Mouse (Mus musculus): ENCODE data around the gene Kcnd1.

Gene Kcnd1

DNA sequence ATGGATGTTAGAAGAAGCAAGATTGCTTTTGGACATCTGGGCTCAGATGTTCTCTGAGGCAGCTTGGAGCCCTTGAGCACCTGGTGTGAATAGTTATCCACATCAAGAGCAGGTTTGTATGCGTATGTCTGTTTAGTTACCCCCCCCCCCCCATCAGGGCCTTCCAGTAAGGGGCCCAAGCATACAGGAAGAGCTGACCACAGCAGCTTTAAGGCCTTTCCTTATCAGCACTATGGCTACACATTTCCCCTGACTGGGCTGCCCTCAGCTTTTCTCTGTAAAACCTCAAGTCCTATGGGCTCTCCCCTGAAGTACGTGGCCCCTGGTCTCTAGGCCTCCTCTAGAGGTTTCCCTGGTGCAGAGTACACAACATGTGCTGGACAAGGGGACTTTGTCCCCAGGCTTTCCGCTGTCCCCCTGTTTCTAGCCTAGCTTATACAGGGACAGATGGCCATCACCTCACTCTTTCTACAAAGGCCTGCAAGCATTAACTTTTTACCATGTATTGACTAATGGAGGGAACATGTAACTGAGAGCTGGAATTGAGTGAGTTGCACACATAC, 37.2 kb downstream of the Kcnd1 start:
- no peak for DNase-seq

DNA sequence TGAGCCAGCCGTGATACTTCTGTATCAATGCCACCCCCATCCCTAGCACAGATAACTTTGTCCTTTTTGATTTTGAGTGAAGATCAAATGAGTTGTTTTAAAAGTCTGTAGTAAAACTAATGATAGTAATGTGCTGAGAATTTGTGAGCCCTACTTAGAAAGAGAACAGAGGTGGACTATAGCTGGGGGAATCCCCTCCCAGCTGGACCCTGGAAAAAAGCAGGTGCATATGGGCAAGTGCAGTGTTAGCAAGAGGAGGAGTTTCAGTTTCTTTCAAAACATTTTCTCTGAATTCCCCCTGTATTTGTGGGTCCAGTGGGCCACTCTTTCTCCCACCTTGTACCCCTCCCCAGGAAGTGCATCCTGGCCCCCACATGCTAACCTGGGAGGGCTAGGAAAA, 41.1 kb downstream of the Kcnd1 start:
- no peak for DNase-seq

DNA sequence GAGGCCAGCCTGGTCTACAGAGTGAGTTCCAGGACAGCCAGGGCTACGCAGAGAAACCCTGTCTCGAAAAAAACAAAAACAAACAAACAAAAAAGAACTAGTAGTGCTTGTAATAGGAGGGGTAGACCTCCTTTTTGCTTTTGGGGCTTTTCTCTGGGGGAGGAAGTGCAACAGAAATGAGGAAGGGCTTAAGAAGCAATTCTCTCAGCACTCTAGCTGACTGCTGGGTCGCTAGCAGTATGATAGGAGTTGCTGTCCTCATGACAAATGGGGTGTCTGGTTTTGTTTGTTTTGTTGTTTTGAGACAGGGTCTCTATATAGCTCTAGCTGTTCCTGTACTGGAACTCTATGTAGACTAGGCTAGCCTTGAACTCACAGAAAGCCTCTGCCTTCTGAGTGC, 42.5 kb downstream of the Kcnd1 start:
- no peak for DNase-seq

DNA sequence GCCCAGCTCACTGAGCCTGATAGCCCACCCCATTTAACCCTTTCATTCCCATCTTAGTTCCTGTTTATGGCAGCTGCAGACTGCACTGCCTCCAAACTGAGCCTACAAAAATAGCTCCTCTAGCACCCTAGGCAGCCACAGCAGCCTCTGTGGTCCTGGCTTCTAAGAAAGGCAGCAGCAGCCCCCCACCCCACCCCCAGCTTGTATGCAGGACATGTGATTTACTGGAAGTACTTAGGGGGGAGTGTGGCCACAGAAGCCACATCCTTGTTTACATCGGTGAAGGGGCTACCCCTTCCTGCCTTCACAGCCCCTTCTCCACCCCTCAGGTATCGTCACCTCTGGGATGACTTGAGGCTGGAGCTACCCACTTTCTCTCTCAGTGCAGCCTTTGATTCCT, 43.3 kb downstream of the Kcnd1 start:
- DNase-seq = no peak

DNA sequence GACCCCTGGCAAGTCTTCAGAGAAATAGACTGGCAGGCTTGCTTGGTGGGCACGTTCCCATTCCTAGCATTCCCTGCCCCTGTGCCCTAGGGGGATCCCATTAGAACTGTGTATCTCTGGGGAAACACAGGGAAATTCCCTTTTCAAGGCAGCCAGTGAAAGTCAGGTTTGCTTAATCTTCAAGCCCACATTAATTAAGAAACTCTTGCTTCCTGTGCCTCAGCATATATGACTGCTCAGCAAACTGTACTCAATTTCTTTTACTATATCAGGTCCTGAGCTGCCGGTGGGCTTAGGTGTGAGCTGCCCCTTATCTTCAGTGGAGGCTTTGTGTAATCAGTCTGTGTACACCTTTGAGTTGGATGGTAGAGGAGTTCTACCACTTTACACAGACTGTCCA, 43.7 kb downstream of the Kcnd1 start:
- DNase-seq = no peak

DNA sequence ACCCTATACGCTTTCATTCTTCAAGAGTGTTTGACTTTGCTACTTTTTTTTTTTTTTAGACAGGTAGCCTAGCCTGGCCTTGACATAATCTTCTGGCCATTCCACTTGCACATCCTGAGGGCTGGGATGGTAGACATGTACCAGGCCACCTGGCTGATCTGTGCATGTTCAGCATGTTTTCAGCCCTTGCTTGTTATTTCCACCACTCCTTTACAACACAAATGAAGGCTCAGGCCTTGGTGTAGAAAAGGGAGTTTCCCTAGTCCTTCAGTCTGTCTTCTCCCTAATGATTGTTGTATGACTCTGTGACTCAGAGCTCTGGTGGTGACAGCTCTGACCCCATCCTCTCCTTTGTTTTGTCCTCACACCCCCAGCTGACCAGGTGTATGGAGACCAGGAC, 45.1 kb downstream of the Kcnd1 start:
- no peak for DNase-seq

DNA sequence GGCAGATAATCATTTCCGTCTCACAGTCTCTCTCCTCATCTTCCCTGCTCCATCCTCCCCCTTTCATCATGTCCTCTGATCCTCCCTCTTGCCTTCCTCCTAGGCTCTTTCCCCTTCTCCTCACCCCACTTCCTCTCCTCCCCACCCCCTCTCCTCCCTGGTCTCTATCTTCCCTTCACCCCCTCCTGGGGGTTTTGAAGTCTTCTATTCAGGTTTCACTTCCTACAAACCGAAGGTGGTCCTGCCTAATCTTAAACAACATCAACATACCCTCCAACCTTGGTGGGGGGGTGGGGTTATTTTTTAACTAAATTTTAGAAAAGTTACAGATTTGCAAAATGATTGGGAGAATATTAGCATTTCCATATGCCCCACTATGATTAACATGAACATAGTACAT, 46.4 kb downstream of the Kcnd1 start:
- no peak for DNase-seq

DNA sequence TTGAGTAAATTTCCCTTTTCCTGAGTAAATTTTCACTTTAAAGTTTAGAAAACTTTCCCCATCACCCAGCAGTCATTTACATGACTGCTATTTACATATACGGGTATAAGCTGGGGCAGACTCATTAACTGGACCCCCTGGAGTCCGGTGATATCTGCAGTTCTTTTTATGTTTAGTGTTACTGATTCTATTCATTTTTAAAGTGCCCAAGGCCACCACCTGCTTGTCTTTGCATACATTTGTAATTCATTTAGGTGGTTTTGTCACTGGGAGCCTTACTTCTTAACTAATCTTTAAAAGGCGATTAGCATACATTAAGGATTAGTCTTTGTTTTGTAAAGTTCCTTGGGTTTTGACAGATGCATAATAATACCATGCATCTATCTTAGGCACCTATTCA, 47.7 kb downstream of the Kcnd1 start:
- DNase-seq = no peak

DNA sequence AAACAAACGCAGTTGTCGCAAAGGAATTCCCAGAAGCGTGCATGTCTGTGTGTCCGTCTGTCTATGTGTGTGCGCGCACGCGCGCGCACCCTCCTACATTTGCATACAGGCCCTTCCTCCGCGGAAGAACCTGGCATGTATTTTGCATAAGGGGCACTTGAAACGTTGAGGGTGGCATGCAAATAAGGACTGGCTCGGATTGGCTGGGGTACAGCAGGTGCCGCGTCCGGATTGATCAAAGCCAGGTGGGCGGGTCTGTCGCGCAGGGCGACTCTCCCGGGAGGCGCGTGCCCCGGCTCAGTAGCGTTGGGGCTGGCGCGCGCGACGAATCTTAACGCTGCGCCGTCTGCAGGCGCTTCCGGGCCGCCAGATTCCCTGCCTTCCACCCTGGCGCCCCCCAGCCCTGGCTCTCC, 55.9 kb downstream of the Kcnd1 start, which contains the start of gene Pim2:
Gene Pim2, plus strand, starts transcription at position 256 of the 413 bp plus-strand sequence.
- peak; percentile 78 for DNase-seq

DNA sequence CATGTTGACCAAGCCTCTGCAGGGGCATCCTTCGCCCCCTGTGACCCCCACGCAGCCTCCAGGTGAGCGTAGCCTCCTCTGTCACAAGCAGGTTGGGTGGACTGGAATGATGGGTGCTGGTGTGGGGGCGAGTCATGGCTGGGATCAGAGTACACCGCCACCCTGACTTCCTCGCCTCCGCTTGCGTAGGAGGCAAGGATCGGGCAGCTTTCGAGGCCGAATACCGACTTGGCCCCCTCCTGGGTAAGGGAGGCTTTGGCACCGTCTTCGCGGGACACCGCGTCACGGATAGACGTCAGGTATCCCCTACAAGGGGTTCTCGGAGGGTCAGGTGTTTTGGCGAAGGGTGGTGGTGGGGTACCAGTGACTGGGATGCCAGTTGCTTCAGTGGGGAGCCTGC, 56.4 kb downstream of the Kcnd1 start:
- peak; percentile 27 for DNase-seq

DNA sequence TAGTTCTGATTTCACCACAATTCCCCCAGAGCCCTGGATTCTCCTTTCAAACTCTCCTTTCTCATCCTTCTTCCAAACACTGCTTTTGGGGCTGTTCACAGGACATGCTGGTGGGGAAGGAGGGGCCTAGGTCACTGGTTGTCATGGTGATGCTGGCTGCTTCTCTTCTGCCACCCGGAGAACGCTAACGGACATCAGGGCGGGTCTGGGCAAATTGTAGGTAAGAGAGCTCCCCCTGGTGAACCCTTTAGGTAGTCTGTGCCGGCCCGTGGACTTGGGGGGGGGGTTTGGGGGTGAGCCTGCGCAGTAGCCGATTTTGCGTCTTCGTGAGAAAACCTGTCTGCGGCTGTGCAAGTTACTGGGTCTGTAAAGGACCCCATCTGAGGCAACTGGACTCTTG, 57.7 kb downstream of the Kcnd1 start:
- peak; percentile 44 for DNase-seq

DNA sequence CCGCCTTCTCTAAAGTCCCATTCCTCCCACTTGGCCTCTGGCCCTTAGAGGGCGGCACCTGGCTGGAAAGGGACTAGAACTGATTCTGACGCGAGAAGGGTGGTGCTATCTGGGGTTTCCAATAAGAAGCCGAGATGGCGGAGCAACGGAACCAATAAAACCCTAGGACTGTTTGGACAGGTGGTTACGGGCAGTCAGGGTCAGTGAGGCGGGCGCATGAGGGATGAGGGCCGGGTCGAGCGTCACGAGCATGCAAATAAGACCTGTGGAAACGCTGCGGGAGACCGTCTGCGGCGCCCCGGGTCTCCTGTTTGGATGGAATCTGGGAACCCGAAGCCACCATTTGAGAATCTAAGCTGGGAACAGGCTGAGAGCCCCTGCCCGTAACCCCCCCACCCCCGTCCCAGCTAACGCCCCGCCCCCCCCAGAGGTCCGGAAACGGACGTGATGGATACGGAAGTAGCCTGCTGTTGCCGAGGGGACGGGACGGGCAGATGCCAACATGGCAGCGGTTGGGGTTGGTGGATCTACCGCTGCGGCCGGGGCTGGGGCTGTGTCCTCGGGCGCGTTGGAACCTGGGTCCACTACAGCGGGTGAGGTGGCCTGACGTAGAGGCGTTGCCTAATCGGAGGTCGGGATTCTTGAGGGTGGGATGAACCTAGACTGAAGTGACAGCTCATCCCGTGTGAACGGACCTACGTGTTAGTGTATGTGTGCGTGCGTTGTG, 61.9 kb downstream of the Kcnd1 start, which contains the start of gene Slc35a2:
Gene Slc35a2, plus strand, starts transcription at position 188 of the 727 bp plus-strand sequence.
- DNase-seq = peak; percentile 74
